Mouse (Mus musculus): ENCODE results near the gene Tbx18. TPM values are rescaled to one million over a fixed set of nuclear protein-coding genes. Genes with fewer than 3 reads are reported as not detected.

Gene Tbx18
- polyA plus RNA-seq, 1 experiment from 2014 or later = 2.9 TPM

DNA sequence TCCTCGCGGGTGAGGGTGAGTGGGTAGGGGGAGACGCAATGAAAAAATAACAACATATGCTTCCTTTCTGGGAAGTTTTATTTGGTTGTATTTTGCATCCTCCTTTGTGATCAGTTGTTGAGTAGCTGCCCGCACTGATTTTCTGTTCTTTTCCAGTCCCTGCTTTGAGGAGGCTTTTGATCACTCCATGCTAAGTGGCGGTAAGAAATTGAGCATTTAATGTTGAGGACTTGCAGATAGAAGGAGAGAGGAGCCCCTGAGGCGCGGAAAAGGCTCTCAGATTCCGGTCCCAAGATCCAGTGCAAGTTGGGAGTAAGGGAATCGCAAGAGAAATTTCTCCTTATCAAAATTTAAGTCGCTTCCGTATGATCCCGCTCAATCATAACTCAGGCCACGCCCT is 7.1 kb upstream of the Tbx18 start:
- ATAC-seq (ENCODE audit: insufficient read depth, low FRiP score, low TSS enrichment) = no peak
- Histone ChIP-seq H3K9me3 (ENCODE audit: control insufficient read depth, low read length) (no peaks in the 10 kb centered on the region), H3K4me1 (ENCODE audit: control insufficient read depth, insufficient read depth, low read length) (peaks cover 7% of the 10 kb centered on the region), H3K36me3 (ENCODE audit: control insufficient read depth, insufficient read depth, low read length) (no peaks in the 10 kb centered on the region), H3K27me3 (ENCODE audit: control insufficient read depth, insufficient read depth, low read length) (peaks cover 85% of the 10 kb centered on the region), H3K4me2 (ENCODE audit: low read depth) (no peak overlapping the region), H3K27ac (ENCODE audit: low read depth, low read length) (no peak overlapping the region), H3K4me3 (ENCODE audit: low read depth, low read length) (no peak overlapping the region), H3K9ac (ENCODE audit: low read length) (no peak overlapping the region)
- DNase-seq (ENCODE audit: low spot score) = peak; percentile 35
- WGBS = under 1% methylated on average over 13 of the region's 13 CpGs

- DNase-seq (ENCODE audit: low spot score) (no peak), ATAC-seq (ENCODE audit: insufficient read depth, low FRiP score, low TSS enrichment) (no peak)
- H3K36me3 ChIP-seq (ENCODE audit: control insufficient read depth, insufficient read depth, low read length) = no peaks in the 10 kb centered on the region
- H3K4me2 ChIP-seq (ENCODE audit: low read depth) = no peak overlapping the region
- H3K4me1 ChIP-seq (ENCODE audit: control insufficient read depth, insufficient read depth, low read length) = peaks cover 7% of the 10 kb centered on the region
- no peak overlapping the region for H3K27ac ChIP-seq (ENCODE audit: low read depth, low read length)
- H3K9me3 ChIP-seq (ENCODE audit: control insufficient read depth, low read length) = no peaks in the 10 kb centered on the region
- no peak overlapping the region for H3K9ac ChIP-seq (ENCODE audit: low read length)
- 2% methylated on average over 4 of the region's 4 CpGs for WGBS
- H3K27me3 ChIP-seq (ENCODE audit: control insufficient read depth, insufficient read depth, low read length) = peaks cover 88% of the 10 kb centered on the region
- H3K4me3 ChIP-seq (ENCODE audit: low read depth, low read length) = no peak overlapping the region
Measured at GRCm38 (mm10) chr9:87737271-87737670, 6.2 kb upstream of the Tbx18 start.

DNA sequence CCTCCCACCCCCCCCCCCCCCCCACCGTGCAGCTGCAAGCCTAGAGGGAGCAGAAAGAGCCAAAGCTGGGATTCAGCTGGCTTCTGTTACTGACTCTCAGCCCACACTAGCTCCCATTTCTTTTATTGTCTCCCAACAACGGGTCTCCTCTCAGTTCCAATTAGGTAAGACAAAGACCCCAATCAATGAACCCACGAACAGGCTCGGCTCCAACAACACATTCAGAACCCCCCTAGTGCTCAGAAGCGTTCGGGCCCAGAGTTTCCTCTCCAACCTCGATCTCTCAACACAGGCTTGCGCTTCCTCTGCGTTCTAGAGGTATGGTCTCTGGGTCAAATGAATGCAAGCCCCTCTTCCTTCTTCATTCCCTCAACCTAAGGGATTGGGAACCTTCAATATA is 4.0 kb upstream of the Tbx18 start:
- no peak overlapping the region for H3K4me2 ChIP-seq (ENCODE audit: low read depth)
- peaks cover 9% of the 10 kb centered on the region for H3K4me1 ChIP-seq (ENCODE audit: control insufficient read depth, insufficient read depth, low read length)
- no peaks in the 10 kb centered on the region for H3K9me3 ChIP-seq (ENCODE audit: control insufficient read depth, low read length)
- ATAC-seq (ENCODE audit: insufficient read depth, low FRiP score, low TSS enrichment) = no peak
- H3K4me3 ChIP-seq (ENCODE audit: low read depth, low read length) = no peak overlapping the region
- peak; percentile 22 for DNase-seq (ENCODE audit: low spot score)
- under 1% methylated on average over 8 of the region's 9 CpGs for WGBS
- no peak overlapping the region for H3K27ac ChIP-seq (ENCODE audit: low read depth, low read length)
- H3K27me3 ChIP-seq (ENCODE audit: control insufficient read depth, insufficient read depth, low read length) = peaks cover 90% of the 10 kb centered on the region
- no peak overlapping the region for H3K9ac ChIP-seq (ENCODE audit: low read length)
- H3K36me3 ChIP-seq (ENCODE audit: control insufficient read depth, insufficient read depth, low read length) = no peaks in the 10 kb centered on the region

- no peak for ATAC-seq (ENCODE audit: insufficient read depth, low FRiP score, low TSS enrichment)
- Histone ChIP-seq H3K27me3 (ENCODE audit: control insufficient read depth, insufficient read depth, low read length) (peaks cover 90% of the 10 kb centered on the region), H3K4me1 (ENCODE audit: control insufficient read depth, insufficient read depth, low read length) (peaks cover 10% of the 10 kb centered on the region), H3K36me3 (ENCODE audit: control insufficient read depth, insufficient read depth, low read length) (no peaks in the 10 kb centered on the region), H3K4me2 (ENCODE audit: low read depth) (no peak overlapping the region), H3K9ac (ENCODE audit: low read length) (no peak overlapping the region), H3K9me3 (ENCODE audit: control insufficient read depth, low read length) (no peaks in the 10 kb centered on the region), H3K27ac (ENCODE audit: low read depth, low read length) (no peak overlapping the region), H3K4me3 (ENCODE audit: low read depth, low read length) (no peak overlapping the region)
- DNase-seq (ENCODE audit: low spot score) = peak; percentile 25
- 3% methylated on average over 9 of the region's 9 CpGs for WGBS
Measured at GRCm38 (mm10) chr9:87734631-87735030, 3.6 kb upstream of the Tbx18 start.

GRCm38 (mm10) chr9:87733732-87734131 is 2.7 kb upstream of the Tbx18 start:
- no peak overlapping the region for H3K4me3 ChIP-seq (ENCODE audit: low read depth, low read length)
- ATAC-seq (ENCODE audit: insufficient read depth, low FRiP score, low TSS enrichment) (no peak), DNase-seq (ENCODE audit: low spot score) (peak; percentile 18)
- under 1% methylated on average over 11 of the region's 11 CpGs for WGBS
- H3K27me3 ChIP-seq (ENCODE audit: control insufficient read depth, insufficient read depth, low read length) = peaks cover 90% of the 10 kb centered on the region
- H3K4me2 ChIP-seq (ENCODE audit: low read depth) = no peak overlapping the region
- H3K9ac ChIP-seq (ENCODE audit: low read length) = no peak overlapping the region
- H3K4me1 ChIP-seq (ENCODE audit: control insufficient read depth, insufficient read depth, low read length) = peaks cover 9% of the 10 kb centered on the region
- no peak overlapping the region for H3K27ac ChIP-seq (ENCODE audit: low read depth, low read length)
- H3K9me3 ChIP-seq (ENCODE audit: control insufficient read depth, low read length) = no peaks in the 10 kb centered on the region
- no peaks in the 10 kb centered on the region for H3K36me3 ChIP-seq (ENCODE audit: control insufficient read depth, insufficient read depth, low read length)

DNA sequence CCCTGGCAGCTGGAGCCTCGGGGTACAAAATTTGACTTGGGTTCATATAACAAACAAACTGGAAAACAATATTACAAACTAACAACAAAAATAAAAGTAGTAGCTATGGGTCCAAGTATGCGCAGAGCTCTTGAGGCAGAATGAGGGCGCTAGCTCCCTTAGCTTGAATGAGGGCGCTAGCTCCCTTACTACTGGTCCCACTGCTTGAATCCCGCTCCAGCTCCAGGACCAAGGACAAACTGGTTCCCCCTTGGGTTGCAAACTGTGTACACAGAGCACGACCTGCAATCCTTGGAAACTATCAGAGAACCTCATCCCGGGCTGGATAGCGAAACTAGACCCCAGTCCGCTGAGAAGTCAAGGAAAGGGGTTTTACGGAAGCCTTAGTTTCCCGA is 2.2 kb upstream of the Tbx18 start:
- DNase-seq (ENCODE audit: low spot score) = no peak
- no peak overlapping the region for H3K4me2 ChIP-seq (ENCODE audit: low read depth)

GRCm38 (mm10) chr9:87732416-87733235 is 1.6 kb upstream of the Tbx18 start:
- ATAC-seq (ENCODE audit: insufficient read depth, low FRiP score, low TSS enrichment) (no peak), DNase-seq (ENCODE audit: low spot score) (peak; percentile 53)
- H3K4me3 ChIP-seq (ENCODE audit: low read depth, low read length) = no peak overlapping the region
- no peaks in the 10 kb centered on the region for H3K9me3 ChIP-seq (ENCODE audit: control insufficient read depth, low read length)
- no peak overlapping the region for H3K9ac ChIP-seq (ENCODE audit: low read length)
- 1% methylated on average over 25 of the region's 25 CpGs for WGBS
- H3K4me1 ChIP-seq (ENCODE audit: control insufficient read depth, insufficient read depth, low read length) = peaks cover 9% of the 10 kb centered on the region
- no peaks in the 10 kb centered on the region for H3K36me3 ChIP-seq (ENCODE audit: control insufficient read depth, insufficient read depth, low read length)
- H3K4me2 ChIP-seq (ENCODE audit: low read depth) = no peak overlapping the region
- peaks cover 87% of the 10 kb centered on the region for H3K27me3 ChIP-seq (ENCODE audit: control insufficient read depth, insufficient read depth, low read length)
- no peak overlapping the region for H3K27ac ChIP-seq (ENCODE audit: low read depth, low read length)

More for the DNA sequence above, 2.2 kb upstream of the Tbx18 start:
- no peak overlapping the region for H3K4me3 ChIP-seq (ENCODE audit: low read depth, low read length)
- WGBS = 0% methylated on average over 11 of the region's 11 CpGs
- peaks cover 9% of the 10 kb centered on the region for H3K4me1 ChIP-seq (ENCODE audit: control insufficient read depth, insufficient read depth, low read length)
- no peaks in the 10 kb centered on the region for H3K36me3 ChIP-seq (ENCODE audit: control insufficient read depth, insufficient read depth, low read length)
- no peak overlapping the region for H3K27ac ChIP-seq (ENCODE audit: low read depth, low read length)
- ATAC-seq (ENCODE audit: insufficient read depth, low FRiP score, low TSS enrichment) = no peak
- no peaks in the 10 kb centered on the region for H3K9me3 ChIP-seq (ENCODE audit: control insufficient read depth, low read length)
- no peak overlapping the region for H3K9ac ChIP-seq (ENCODE audit: low read length)
- peaks cover 90% of the 10 kb centered on the region for H3K27me3 ChIP-seq (ENCODE audit: control insufficient read depth, insufficient read depth, low read length)

DNA sequence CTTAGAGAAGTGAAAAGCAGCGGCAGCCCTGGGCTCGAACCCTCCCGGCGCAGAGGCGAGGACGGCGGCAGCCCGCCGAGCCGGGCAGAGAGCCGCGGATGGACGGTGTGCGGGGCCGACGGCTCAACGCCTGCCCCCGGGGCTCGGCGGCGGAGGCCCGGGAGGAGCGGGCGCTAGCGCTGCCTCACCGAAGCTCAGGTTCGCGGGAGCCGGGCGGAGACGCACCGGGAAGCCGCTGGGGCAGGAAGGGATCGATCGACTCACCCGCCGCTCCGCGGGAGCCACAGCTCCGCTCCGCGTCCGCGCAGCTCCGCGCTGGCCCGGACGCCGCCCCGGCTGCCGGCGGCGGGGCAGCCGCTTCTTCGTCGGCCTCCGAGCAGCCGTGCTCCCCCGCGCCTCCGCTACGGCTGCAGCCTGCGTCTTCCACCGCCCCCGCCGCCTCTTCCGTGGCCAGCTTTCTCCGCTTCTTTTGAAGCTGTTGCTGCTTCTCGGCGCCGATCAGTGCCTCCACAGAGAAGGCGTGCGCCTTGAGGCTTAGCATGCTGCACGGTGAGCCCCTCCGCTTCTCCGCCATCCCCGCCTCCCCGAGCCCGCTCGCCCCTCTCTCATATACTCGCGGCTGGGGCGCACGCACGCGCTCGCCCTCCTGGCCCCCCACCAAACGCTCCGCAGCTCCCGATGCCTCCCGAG is 644 bp downstream of the Tbx18 start:
- Histone ChIP-seq H3K9me3 (ENCODE audit: control insufficient read depth, low read length) (no peaks in the 10 kb centered on the region), H3K4me1 (ENCODE audit: control insufficient read depth, insufficient read depth, low read length) (peaks cover 9% of the 10 kb centered on the region), H3K4me3 (ENCODE audit: low read depth, low read length) (peak overlapping the region; percentile 43), H3K36me3 (ENCODE audit: control insufficient read depth, insufficient read depth, low read length) (no peaks in the 10 kb centered on the region), H3K9ac (ENCODE audit: low read length) (peak overlapping the region; percentile 47), H3K27me3 (ENCODE audit: control insufficient read depth, insufficient read depth, low read length) (peaks cover 75% of the 10 kb centered on the region), H3K27ac (ENCODE audit: low read depth, low read length) (no peak overlapping the region), H3K4me2 (ENCODE audit: low read depth) (peak overlapping the region; percentile 61)
- peak; percentile 46 for ATAC-seq (ENCODE audit: insufficient read depth, low FRiP score, low TSS enrichment)
- under 1% methylated on average over 67 of the region's 91 CpGs for WGBS
- peak; percentile 67 for DNase-seq (ENCODE audit: low spot score)

All from neural tube, embryonic 11.5 days (tissue).